Mouse (Mus musculus) cerebellum, adult 2 months (tissue): Measurements from ENCODE around the gene Platr17.

Experiments used
- CTCF ChIP-seq: fragments of 200-500 bp; IDR thresholded peaks from 2 replicates; pipeline ENCODE4 v1.5.1; 2011; ENCODE audit warnings: low read depth, mild to moderate bottlenecking, control low read depth, low read length, moderate library complexity, borderline replicate concordance; ENCODE audit not compliant: insufficient read depth
- POLR2A ChIP-seq: fragments of 200-500 bp; IDR thresholded peaks from 2 replicates; pipeline ENCODE4 v1.6.1; 2011; ENCODE audit warnings: low read length, control low read depth, borderline replicate concordance; ENCODE audit not compliant: insufficient read depth

DNA sequence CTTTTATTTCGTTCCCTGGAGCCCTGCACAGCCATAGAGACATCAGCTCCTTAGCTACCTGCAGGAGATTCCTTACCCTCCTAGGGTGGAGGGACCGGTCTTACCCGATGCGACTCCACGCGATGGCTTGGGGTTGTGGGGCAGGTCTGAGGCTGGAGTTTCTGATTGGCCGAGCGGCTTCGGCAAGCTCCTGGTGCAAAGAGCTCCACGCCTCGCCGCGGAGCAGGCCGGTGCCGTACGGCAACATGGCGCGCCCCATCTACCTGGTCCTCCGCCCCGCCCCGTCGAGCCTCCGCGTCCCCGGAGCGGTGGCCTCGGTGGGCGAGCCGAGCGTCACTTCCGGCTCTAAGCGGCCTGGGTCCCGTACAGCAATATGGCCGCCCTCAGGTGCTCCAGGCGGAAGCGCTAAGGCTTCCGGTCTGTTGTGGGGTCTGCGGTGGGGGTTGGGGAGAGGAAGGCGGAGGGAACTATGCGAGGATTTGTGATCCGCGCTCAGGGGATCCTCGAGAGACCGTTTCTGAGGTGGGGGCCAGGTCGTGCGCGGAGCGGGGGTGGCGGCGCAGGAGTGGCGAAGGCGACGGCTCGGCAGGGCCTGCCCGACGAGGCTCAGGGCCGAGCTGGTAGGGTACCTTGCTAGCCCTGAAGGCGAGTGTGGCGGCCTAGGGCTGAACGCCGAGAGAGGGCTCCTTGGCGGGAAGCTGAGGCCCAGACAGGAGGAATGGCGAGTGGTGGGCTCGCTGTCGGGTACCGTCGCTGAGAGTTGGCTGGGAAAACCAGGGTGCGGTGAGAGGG lies 4.3 kb downstream of the Platr17 start, which contains the start of gene Daxx:
- peak; percentile 83; the same call in 1 of the 2 replicates for TF ChIP-seq POLR2A
- TF ChIP-seq CTCF, result no peak
